Mouse (Mus musculus): ENCODE data around the gene Atg9b.

DNA sequence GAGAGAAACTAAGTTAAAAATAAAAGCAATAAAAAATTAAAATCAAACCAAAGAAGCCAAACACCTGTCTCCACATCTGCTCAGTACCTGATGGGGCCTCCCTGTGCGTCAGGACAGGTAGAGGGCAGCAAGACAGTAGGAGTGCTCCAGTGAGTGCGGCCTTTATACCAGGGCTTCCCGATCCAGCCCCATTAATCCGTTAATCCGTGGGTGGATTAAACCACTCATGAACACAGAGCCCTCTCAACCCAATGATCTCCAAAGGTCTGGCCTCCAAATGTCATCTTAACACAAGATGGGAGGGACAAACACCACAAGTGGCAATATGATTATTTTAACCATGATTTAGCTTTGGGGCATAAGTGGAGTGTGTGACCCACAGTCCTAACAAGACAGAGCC is 18.1 kb downstream of the Atg9b start:
- TF ChIP-seq POLR2A (IDR thresholded peaks at IDR 0.05; ENCODE audit: borderline replicate concordance, low read depth, low read length) (no peak), CTCF (IDR thresholded peaks at IDR 0.05; ENCODE audit: low read depth, low read length) (no peak)
